Mouse (Mus musculus) megakaryocyte, embryonic 14.5 days (primary cell): ENCODE measurements at regions not wholly inside any gene's neighbourhood (a gene's known extent, or its start where the extent isn't known, plus 50 kb on each side); places are given as distances from the start of the nearest gene placed in this dataset.

Source experiments
- H3K27me3 ChIP-seq: replicated peaks from 2 replicates; pipeline ENCODE3; 2012; ENCODE audit warnings: inconsistent platforms
- H3K36me3 ChIP-seq: replicated peaks from 2 replicates; pipeline ENCODE3; 2012; ENCODE audit warnings: low read length, inconsistent platforms, mixed read lengths
- H3K4me1 ChIP-seq: 2 replicates; pipeline ENCODE4 v1.6.1; 2012; ENCODE audit warnings: inconsistent platforms
- H3K4me3 ChIP-seq: replicated peaks from 2 replicates; pipeline ENCODE3; 2012; ENCODE audit warnings: moderate library complexity, mild to moderate bottlenecking, inconsistent platforms
- H3K9me3 ChIP-seq: 2 replicates; pipeline ENCODE4 v1.6.1; 2012; ENCODE audit warnings: inconsistent platforms
- FLI1 ChIP-seq: IDR thresholded peaks from 2 replicates; pipeline ENCODE4 v1.6.1; 2012; ENCODE audit warnings: low read length, inconsistent platforms, mixed read lengths
- GATA1 ChIP-seq: IDR thresholded peaks from 3 replicates; pipeline ENCODE4 v1.6.1; 2012; ENCODE audit warnings: mixed read lengths, low read length, inconsistent platforms, borderline replicate concordance

- no peak for TF ChIP-seq GATA1
- no peak for TF ChIP-seq FLI1
- H3K27me3 ChIP-seq = no peaks in the 10 kb centered on the region
- no peak overlapping the region for H3K4me3 ChIP-seq
- peaks cover 45% of the 10 kb centered on the region for H3K9me3 ChIP-seq
- no peaks in the 10 kb centered on the region for H3K36me3 ChIP-seq
- no peaks in the 10 kb centered on the region for H3K4me1 ChIP-seq
Measured at GRCm38 (mm10) chr7:36829710-36830109, 131.8 kb downstream of the Tshz3 start.

- no peaks in the 10 kb centered on the region for H3K4me1 ChIP-seq
- TF ChIP-seq FLI1 = no peak
- TF ChIP-seq GATA1 = no peak
- H3K9me3 ChIP-seq = peaks cover 43% of the 10 kb centered on the region
- no peaks in the 10 kb centered on the region for H3K36me3 ChIP-seq
- no peak overlapping the region for H3K4me3 ChIP-seq
- H3K27me3 ChIP-seq = no peaks in the 10 kb centered on the region
Measured at GRCm38 (mm10) chr7:36830155-36830554, 132.2 kb downstream of the Tshz3 start.

- no peaks in the 10 kb centered on the region for H3K27me3 ChIP-seq
- TF ChIP-seq GATA1 = no peak
- no peak for TF ChIP-seq FLI1
- no peaks in the 10 kb centered on the region for H3K4me1 ChIP-seq
- H3K36me3 ChIP-seq = no peaks in the 10 kb centered on the region
- no peak overlapping the region for H3K4me3 ChIP-seq
- H3K9me3 ChIP-seq = peaks cover 29% of the 10 kb centered on the region
Measured at GRCm38 (mm10) chr7:36848279-36848678, 150.4 kb downstream of the Tshz3 start.

GRCm38 (mm10) chr7:36851275-36851889, 153.5 kb downstream of the Tshz3 start:
- no peak overlapping the region for H3K4me3 ChIP-seq
- no peak for TF ChIP-seq FLI1
- TF ChIP-seq GATA1 = no peak
- H3K4me1 ChIP-seq = no peaks in the 10 kb centered on the region
- H3K27me3 ChIP-seq = no peaks in the 10 kb centered on the region
- peaks cover 19% of the 10 kb centered on the region; the same call in 1 of the 2 replicates for H3K9me3 ChIP-seq
- H3K36me3 ChIP-seq = no peaks in the 10 kb centered on the region

GRCm38 (mm10) chr7:36854308-36854707, 156.4 kb downstream of the Tshz3 start:
- no peak for TF ChIP-seq FLI1
- no peak for TF ChIP-seq GATA1
- H3K4me3 ChIP-seq = no peak overlapping the region
- no peaks in the 10 kb centered on the region for H3K4me1 ChIP-seq
- peaks cover 29% of the 10 kb centered on the region for H3K9me3 ChIP-seq
- no peaks in the 10 kb centered on the region for H3K36me3 ChIP-seq
- no peaks in the 10 kb centered on the region for H3K27me3 ChIP-seq

GRCm38 (mm10) chr7:36859428-36859827, 161.5 kb downstream of the Tshz3 start:
- TF ChIP-seq GATA1 (no peak), FLI1 (no peak)
- no peak overlapping the region for H3K4me3 ChIP-seq
- peaks cover 58% of the 10 kb centered on the region for H3K9me3 ChIP-seq
- no peaks in the 10 kb centered on the region for H3K36me3 ChIP-seq
- no peaks in the 10 kb centered on the region for H3K27me3 ChIP-seq
- H3K4me1 ChIP-seq = no peaks in the 10 kb centered on the region

- TF ChIP-seq FLI1 (no peak), GATA1 (no peak)
- H3K36me3 ChIP-seq = no peaks in the 10 kb centered on the region
- H3K4me1 ChIP-seq = no peaks in the 10 kb centered on the region
- peak overlapping the region; percentile 62 for H3K4me3 ChIP-seq
- no peaks in the 10 kb centered on the region for H3K27me3 ChIP-seq
- H3K9me3 ChIP-seq = peaks cover 65% of the 10 kb centered on the region
Measured at GRCm38 (mm10) chr7:36862481-36862880, 164.6 kb downstream of the Tshz3 start.

- Histone ChIP-seq H3K27me3 (no peaks in the 10 kb centered on the region), H3K4me3 (no peak overlapping the region), H3K4me1 (no peaks in the 10 kb centered on the region), H3K9me3 (peaks cover 63% of the 10 kb centered on the region), H3K36me3 (no peaks in the 10 kb centered on the region)
- TF ChIP-seq GATA1 (no peak), FLI1 (no peak)
Measured at GRCm38 (mm10) chr7:36863745-36864144, 165.8 kb downstream of the Tshz3 start.

GRCm38 (mm10) chr7:36864675-36865074, 166.8 kb downstream of the Tshz3 start:
- H3K27me3 ChIP-seq = no peaks in the 10 kb centered on the region
- H3K4me1 ChIP-seq = no peaks in the 10 kb centered on the region
- H3K9me3 ChIP-seq = peaks cover 62% of the 10 kb centered on the region
- TF ChIP-seq GATA1 = no peak
- TF ChIP-seq FLI1 = no peak
- no peak overlapping the region for H3K4me3 ChIP-seq
- H3K36me3 ChIP-seq = no peaks in the 10 kb centered on the region

GRCm38 (mm10) chr7:36866602-36867001, 168.7 kb downstream of the Tshz3 start:
- TF ChIP-seq GATA1 = no peak
- Histone ChIP-seq H3K4me3 (no peak overlapping the region), H3K4me1 (no peaks in the 10 kb centered on the region), H3K36me3 (no peaks in the 10 kb centered on the region), H3K27me3 (no peaks in the 10 kb centered on the region), H3K9me3 (peaks cover 48% of the 10 kb centered on the region)

GRCm38 (mm10) chr7:36874004-36874403, 176.1 kb downstream of the Tshz3 start:
- Histone ChIP-seq H3K4me3 (no peak overlapping the region), H3K9me3 (peaks cover 23% of the 10 kb centered on the region; the same call in 1 of the 2 replicates), H3K4me1 (no peaks in the 10 kb centered on the region), H3K27me3 (no peaks in the 10 kb centered on the region), H3K36me3 (no peaks in the 10 kb centered on the region)
- TF ChIP-seq GATA1 = no peak
- TF ChIP-seq FLI1 = no peak
